Mouse (Mus musculus) adrenal gland, adult 8-10 months (tissue): ENCODE data around the gene Nupr1l. TPM values are rescaled to one million over a fixed set of nuclear protein-coding genes. Genes with fewer than 3 reads are reported as not detected.
"Not testable (repeated sequence)": the region's sequence is repeated elsewhere in the genome, so short reads cannot be mapped to it uniquely, and the experiment has no call there.

Experiments used
- DNase-seq: peaks from one replicate; pipeline ENCODE4 v3.0.0; 2022
- total RNA-seq, 4 experiments: library from RNA; stranded (reverse); gene quantifications; 2 replicates each; pipeline ENCODE4 v1.2.4; 2022

Gene Nupr1l
- total RNA-seq: 1 to 10 TPM; 3.3 to 7.2 (median 5.0) TPM

GRCm38 (mm10) chr5:129908242-129908965 lies at the start of gene Nupr1l:
Gene Nupr1l, plus strand, starts transcription at chr5:129908540.
- DNase-seq: peak; percentile 84

- no peak for DNase-seq
These were observed 46.0 kb upstream of the Nupr1l start for GRCm38 (mm10) chr5:129862325-129862724.

GRCm38 (mm10) chr5:129864467-129864866 lies 43.9 kb upstream of the Nupr1l start:
- no peak for DNase-seq

GRCm38 (mm10) chr5:129865841-129866240 lies 42.5 kb upstream of the Nupr1l start:
- DNase-seq: no peak

GRCm38 (mm10) chr5:129869238-129869995 lies 38.9 kb upstream of the Nupr1l start:
- DNase-seq: no peak

GRCm38 (mm10) chr5:129871238-129871637 lies 37.1 kb upstream of the Nupr1l start:
- DNase-seq: no peak

GRCm38 (mm10) chr5:129873942-129874341 lies 34.4 kb upstream of the Nupr1l start:
- no peak for DNase-seq

- DNase-seq: no peak
These were observed 33.2 kb upstream of the Nupr1l start for GRCm38 (mm10) chr5:129875098-129875497.

GRCm38 (mm10) chr5:129877731-129878455 lies 30.4 kb upstream of the Nupr1l start:
- DNase-seq: no peak

GRCm38 (mm10) chr5:129878946-129879345 lies 29.4 kb upstream of the Nupr1l start:
- DNase-seq: peak; percentile 88

- DNase-seq: no peak
These were observed 28.5 kb upstream of the Nupr1l start for GRCm38 (mm10) chr5:129879888-129880287.

GRCm38 (mm10) chr5:129886271-129886670 lies 22.1 kb upstream of the Nupr1l start:
- DNase-seq: peak; percentile 47

- peak; percentile 95 for DNase-seq
These were observed 21.3 kb upstream of the Nupr1l start, which contains the start of gene Chchd2 for GRCm38 (mm10) chr5:129886911-129887636. Gene Chchd2, minus strand, starts transcription at chr5:129887470.

- DNase-seq: not testable (repeated sequence)
These were observed 17.9 kb upstream of the Nupr1l start for GRCm38 (mm10) chr5:129890390-129890789.

GRCm38 (mm10) chr5:129895198-129896088 lies 12.9 kb upstream of the Nupr1l start, which contains the start of gene Zbed5:
Gene Zbed5, plus strand, starts transcription at chr5:129895723.
- peak; percentile 86 for DNase-seq

- no peak for DNase-seq
These were observed 9.9 kb upstream of the Nupr1l start, which contains the start of gene Phkg1 for GRCm38 (mm10) chr5:129898449-129898848. Gene Phkg1, minus strand, starts transcription at chr5:129898549.

GRCm38 (mm10) chr5:129907775-129908174 lies 565 bp upstream of the Nupr1l start:
- no peak for DNase-seq

- DNase-seq: no peak
These were observed 807 bp downstream of the Nupr1l start for GRCm38 (mm10) chr5:129909147-129909546.

GRCm38 (mm10) chr5:129909591-129909990 lies 1.3 kb downstream of the Nupr1l start:
- no peak for DNase-seq

GRCm38 (mm10) chr5:129914024-129914423 lies 5.7 kb downstream of the Nupr1l start:
- DNase-seq: no peak

- DNase-seq: not testable (repeated sequence)
These were observed 7.2 kb downstream of the Nupr1l start for GRCm38 (mm10) chr5:129915491-129915890.
